Mouse (Mus musculus): Measurements from ENCODE around the gene Krtap4-16.
"Not testable (repeated sequence)": the region's sequence is repeated elsewhere in the genome, so short reads cannot be mapped to it uniquely, and the experiment has no call there.

DNA sequence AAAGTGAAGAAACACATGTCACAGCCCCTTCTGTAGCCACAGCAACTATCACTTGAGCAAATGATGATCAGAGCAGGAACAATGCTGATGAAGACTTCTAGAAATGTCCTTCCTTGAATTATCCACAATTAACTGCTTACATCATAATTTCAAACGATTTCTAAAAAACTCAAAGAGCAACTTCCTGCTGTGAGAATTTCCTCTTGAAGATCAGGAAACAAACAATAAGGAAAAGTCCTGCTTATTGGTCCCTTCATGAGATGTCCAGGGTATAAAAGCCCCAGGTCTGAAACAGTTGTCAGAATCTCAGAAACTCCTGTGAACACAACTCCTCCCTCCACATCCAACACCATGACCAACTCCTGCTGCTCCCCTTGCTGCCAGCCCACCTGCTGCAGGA, 27.5 kb upstream of the Krtap4-16 start, which contains the start of gene Gm11567:
- not testable (repeated sequence) for TF ChIP-seq CTCF (IDR thresholded peaks at IDR 0.05; ENCODE audit: borderline replicate concordance, control insufficient read depth, extremely low read depth, insufficient read depth, low read length, poor library complexity); POLR2A (IDR thresholded peaks at IDR 0.05; ENCODE audit: control insufficient read depth, extremely low read depth, insufficient read depth, low read length, poor library complexity)
